Mouse (Mus musculus) fibroblast of lung, adult 2 months (primary cell): ENCODE results near the gene Agpat1.

Experiments used
- DNase-seq: peaks from one replicate; pipeline ENCODE4 v3.0.0-alpha.2; 2011; ENCODE audit warnings: low read depth

The Agpat1 gene

GRCm38 (mm10) chr17:34606186-34607039, 2.4 kb downstream of the Agpat1 start:
- DNase-seq: no peak

DNA sequence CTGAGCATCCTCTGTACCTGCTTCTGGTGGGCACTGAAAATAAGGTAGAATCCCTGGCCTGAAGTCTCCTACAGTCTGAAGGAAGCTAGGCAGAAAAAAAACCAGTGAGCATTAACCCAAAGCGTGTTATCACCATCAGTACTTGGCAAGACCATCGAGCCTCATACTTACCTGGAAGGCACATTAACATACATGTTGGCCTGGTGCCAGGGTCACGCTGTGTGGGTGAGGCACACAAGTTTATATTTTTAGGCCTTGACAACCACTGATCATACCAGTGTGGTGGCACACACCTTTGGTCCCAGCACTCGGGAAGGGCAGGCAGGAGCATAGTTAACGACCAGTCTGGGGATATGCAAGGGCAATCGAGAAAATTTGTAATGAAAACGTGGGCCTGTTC, 3.9 kb downstream of the Agpat1 start:
- no peak for DNase-seq

DNA sequence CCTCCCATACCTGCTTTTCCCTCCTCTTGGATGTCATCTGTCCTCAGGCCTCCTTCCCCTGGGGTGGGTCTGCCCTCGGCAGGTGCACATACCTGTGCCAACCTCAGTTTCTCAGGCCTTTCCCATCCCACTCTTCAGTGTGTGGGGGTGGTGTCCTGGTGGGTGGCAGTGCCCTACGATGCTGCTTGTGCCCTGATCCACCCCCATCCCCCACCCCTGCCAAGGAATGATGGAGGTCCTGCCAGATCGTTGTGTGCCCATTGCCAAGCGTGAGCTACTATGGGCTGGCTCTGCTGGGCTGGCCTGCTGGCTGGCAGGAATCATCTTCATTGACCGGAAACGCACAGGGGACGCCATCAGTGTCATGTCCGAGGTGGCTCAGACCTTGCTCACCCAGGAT, 7.0 kb downstream of the Agpat1 start:
- DNase-seq: no peak

GRCm38 (mm10) chr17:34613054-34613645, 9.1 kb downstream of the Agpat1 start:
- no peak for DNase-seq

DNA sequence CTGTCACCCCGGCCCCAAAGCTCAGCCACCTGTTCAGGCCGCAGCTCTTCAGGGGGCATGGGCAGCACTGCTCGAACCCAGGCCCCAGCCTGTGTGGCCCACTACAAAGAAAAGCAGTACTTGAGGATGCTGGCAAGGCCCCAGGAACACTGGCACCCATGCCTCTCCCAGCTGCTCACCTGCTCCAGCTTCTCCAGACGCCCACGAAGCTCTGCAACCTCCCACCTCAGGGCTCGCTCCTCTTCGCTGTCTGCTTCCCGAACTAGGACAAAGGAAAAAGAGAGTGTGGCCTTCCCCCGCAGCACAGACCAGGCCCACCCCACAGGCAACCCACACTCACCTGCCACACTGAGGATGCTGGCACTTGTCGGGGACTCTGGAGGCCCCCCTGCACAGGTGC, 9.8 kb downstream of the Agpat1 start:
- DNase-seq: no peak

GRCm38 (mm10) chr17:34615871-34616270, 11.8 kb downstream of the Agpat1 start, which contains the start of gene Egfl8:
Gene Egfl8 (minus strand): TSS chr17:34615971.
- DNase-seq: no peak

GRCm38 (mm10) chr17:34618999-34619398, 14.9 kb downstream of the Agpat1 start:
- DNase-seq: no peak

DNA sequence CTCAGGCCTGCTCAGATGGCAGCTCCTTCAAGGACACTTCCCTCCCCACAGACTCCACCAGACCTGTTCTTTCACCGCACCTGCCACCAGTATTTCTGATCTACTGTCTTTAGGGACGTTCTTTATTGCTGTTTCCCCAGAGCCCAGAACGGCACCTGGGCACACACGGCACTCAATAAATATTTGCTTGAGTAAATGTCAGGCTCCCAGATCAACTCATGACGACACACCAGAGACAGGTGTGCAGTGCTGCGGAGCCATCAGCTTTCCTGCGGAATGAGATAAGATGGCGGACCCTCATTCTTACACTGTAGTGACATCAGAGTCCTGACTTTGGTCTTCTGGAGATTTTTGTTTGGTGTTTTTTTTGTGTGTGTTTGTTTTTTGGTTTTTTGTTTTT, 16.9 kb downstream of the Agpat1 start:
- no peak for DNase-seq

DNA sequence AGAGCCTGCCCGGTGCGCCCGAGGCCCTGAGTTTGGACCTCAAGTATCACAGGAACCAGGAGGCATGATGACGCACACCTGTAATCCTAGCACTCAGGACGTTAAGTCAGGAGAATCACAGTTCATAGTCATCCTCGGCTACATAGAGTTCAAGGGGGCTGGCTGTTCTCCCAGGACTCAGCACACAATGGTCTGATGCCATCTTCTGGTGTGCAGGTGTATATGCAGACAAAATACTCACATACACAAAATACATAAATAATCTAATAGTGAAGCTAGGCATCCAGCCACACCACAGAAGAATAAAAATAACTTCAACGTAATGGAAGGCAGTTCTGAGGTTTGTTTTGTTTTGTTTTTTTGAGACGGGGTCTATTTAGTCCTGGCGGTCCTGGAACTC, 19.1 kb downstream of the Agpat1 start:
- DNase-seq: no peak

GRCm38 (mm10) chr17:34624981-34625380, 20.9 kb downstream of the Agpat1 start:
- DNase-seq: no peak

DNA sequence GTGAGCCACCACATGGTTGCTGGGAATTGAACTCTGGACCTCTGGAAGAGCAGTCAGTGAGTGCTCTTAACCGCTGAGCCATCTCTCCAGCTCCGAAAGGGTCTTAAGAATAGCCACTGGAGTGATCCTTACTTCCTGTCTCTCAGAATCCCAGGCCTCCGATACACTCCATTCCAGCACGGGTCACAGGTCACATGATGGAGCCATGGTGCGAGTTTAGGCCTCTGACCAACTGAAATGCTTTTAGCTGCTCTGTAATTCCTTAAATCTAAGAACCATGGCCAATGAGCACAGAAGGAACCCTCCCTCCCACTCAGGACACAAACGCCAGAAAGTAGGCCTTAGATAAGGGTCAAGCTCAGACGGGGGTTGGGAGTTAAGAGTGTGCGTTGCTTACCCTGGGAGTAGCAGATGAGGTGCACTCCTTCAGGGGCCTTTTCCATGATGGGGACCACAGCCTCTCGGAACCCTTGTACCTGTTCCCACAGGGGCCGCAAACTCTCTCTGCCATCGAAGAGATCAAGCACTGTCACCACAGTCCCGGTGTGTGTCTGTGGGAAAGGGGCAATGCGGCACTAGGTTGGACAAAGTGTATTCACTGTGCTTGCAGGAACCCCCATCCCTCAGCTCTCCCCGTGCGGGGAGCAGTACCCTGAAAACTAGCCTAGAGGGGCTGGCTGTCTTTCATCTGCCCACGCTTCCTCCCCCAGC, 22.2 kb downstream of the Agpat1 start:
- DNase-seq: no peak

DNA sequence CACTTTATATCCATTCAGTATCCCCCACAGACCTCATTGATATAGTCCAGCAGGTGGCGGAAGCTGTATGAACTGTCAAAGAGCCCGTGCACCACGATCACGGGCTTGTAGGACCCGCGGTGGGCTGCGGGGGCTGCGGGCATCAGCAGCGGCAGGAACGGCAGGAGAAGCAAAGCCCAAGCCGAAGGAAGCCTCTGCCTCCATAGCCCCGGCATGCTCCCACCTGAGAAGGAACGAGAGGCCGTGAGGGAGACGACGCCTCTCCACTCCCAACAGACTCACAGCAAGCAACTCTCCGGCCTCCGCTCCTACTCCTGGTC, 22.7 kb downstream of the Agpat1 start:
- DNase-seq: no peak

GRCm38 (mm10) chr17:34627093-34627942, 23.3 kb downstream of the Agpat1 start:
- peak; percentile 69 for DNase-seq

GRCm38 (mm10) chr17:34627943-34628643, 24.0 kb downstream of the Agpat1 start, which contains the start of gene Ppt2:
Gene Ppt2 (minus strand): TSS chr17:34628510.
- no peak for DNase-seq

DNA sequence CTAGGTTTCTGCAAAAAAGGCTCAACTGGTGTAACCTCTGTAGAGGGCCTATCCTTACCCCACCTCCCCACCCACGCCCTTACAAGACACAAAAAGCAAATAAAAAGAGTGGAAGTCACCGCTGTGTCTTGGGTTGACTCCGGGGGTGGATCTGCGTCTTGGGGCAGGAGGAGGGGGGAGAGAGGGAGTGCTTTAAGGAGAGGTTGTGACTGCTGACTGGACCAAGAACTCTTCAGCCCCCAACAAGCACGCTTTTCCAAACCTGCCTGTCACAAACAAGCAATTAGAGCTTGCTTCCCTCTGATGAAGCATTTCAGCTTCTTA, 24.5 kb downstream of the Agpat1 start:
- DNase-seq: no peak

- no peak for DNase-seq
Measured at GRCm38 (mm10) chr17:34629221-34629751, 25.2 kb downstream of the Agpat1 start, which contains the start of gene Prrt1. Gene Prrt1 (plus strand): TSS chr17:34629533.

DNA sequence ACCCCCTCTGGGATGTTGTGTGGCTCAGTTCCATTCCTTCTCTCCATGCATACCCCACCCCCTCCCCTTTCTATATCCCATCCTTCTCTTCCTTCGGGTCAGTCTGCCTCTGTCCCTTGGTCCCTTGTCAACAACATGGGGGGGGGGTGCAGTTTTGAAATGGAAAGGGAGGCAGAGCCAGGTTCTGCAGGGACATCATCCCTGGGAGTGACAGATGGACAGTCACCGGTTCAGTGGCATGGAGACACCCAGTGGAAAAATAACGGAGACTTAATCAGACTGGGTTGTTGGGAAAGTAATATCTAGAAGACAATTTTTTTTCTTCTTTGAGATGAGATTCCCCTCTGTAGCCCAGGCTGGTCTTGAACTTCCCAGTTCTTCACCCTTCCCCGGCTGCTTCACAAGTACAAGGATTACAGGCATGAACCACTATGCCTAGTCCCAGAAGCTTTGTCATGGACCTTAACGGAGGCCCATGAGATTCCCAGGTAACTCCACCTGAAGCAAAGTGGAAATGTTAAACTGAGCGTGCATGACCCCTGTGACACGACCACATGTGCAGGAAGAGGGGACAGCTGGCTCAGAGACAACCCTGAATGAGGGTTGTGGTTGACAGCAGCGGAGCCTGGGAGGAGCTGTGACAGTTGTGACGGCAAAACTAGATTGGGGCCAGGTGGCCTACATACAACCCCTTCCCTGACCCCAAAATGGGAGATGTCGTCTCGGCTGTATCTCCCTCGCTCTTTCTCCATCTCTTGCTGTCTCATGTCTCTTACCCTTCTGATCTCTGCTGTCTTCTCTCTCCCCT, 25.9 kb downstream of the Agpat1 start:
- no peak for DNase-seq

DNA sequence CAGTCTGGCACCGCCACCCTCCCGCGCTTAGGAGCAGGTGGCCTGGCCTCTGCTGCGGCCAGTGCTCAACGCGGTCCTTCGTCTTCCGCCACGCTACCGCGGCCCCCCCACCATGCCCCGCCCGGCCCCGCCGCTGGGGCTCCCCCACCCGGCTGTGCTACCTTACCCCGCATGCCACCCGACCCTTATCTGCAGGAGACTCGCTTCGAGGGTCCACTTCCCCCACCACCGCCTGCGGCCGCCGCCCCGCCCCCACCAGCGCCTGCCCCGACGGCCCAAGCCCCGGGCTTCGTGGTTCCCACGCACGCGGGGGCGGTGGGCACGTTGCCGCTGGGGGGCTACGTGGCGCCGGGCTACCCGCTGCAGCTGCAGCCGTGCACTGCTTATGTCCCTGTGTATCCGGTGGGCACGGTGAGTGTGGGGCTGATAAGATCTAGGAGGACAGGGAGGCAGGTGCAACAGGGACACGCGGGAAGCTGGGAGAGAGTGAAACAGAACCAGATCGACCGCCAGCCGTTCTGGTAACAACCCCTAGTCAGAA, 26.8 kb downstream of the Agpat1 start:
- DNase-seq: no peak

GRCm38 (mm10) chr17:34631647-34632046, 27.6 kb downstream of the Agpat1 start:
- no peak for DNase-seq

GRCm38 (mm10) chr17:34632261-34632691, 28.2 kb downstream of the Agpat1 start:
- peak; percentile 51 for DNase-seq
